Mouse (Mus musculus): ENCODE results near the gene Tcf7l2. TPM values are rescaled to one million over a fixed set of nuclear protein-coding genes. Genes with fewer than 3 reads are reported as not detected.

Gene Tcf7l2
- total RNA-seq, 4 experiments from 2014 or later: 15.4 to 39.4 (median 26.8) TPM

DNA sequence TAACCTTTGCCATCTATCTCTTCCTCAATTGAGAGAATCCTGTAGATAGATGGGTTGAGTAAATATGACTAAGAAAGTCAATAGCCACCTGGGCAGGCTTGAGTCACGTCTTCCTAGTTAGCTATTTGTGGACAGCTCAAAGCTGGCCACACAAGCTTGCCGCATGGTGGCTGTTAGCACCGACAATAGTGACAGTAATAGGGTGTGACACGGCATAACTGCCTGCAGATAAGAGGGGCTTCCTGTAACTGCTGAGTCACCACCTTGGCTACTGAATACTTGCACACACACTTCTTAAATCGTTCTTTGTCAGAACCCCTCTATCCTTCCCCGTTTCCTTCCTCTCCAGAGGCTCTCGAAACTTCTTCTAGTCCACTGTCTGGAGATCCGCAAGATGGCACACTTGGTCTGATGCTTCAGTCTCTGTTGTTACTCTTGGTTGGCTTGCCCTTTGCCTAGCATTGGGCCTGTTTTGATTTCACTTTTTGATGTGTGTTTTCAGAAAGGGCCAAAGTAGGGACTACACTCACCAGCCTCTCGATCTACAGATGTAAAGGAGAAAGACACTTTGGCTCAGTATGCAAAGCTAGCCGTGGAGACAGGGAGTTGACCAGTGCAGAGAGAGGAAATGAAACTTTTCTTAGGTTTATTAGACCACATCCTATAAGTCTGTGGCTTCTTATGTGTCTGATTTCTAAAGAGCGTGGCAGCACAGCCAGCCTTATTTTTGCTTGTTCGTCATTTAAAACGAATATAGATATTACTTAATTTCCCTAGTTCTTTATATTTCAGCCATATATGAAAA lies 124.4 kb downstream of the Tcf7l2 start:
- DNase-seq: no peak

DNA sequence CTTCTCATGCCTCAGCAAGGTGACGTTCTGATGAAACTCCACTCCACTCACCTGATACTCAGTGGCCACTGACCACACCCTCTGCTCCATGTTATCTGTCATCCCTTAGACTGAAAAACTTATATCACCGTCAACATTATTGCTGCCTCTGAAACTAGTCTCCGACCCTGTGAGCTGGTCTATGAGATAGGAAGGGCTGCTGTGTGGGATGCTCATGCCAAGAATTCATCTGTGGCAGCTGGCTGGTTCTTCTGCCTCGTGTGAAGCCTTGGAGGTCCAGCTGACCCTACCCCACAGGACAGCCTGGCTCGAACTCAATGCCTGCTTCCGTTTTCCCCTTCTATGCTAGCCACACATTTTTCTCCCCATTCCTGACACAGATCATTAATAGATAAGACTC lies 125.6 kb downstream of the Tcf7l2 start:
- no peak for DNase-seq

DNA sequence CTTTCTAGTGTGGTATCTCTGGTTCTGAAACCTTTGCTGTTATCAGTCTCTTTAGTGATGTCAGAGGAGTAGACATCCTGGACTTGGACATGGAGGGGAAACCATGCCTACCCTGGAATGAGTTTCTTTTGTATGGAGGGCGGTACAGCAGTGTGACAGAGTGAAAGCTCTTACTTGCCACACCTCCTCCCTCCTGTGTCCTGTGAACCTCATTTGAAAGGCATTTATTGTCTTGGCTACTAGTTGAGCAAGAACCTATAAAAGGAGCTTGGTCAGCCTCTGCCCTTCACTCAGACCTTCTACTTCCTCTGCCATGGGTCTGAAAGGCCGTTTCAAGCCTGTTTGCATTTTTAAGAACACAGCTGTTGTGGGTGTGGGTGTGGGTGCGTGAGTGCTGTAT lies 126.3 kb downstream of the Tcf7l2 start:
- DNase-seq: no peak

DNA sequence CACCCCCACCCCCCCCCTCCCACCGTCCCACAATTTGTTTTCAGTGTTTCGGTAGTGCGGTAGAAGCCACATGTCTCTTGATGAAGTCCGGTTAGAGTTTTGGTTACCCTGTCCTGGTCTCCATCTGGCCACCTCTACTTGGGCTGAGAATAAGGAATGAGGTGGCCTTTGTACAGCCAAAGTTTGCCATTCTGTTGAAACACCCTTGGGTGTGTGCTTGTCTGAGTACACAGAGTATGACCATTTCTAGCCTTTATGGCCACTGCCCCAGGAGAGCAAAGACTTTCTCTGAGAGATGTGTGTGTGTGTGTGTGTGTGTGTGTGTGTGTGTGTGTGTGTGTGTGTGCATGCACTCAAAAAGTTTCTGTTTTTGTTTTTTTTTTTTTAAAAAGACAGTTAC lies 127.0 kb downstream of the Tcf7l2 start:
- DNase-seq: no peak

DNA sequence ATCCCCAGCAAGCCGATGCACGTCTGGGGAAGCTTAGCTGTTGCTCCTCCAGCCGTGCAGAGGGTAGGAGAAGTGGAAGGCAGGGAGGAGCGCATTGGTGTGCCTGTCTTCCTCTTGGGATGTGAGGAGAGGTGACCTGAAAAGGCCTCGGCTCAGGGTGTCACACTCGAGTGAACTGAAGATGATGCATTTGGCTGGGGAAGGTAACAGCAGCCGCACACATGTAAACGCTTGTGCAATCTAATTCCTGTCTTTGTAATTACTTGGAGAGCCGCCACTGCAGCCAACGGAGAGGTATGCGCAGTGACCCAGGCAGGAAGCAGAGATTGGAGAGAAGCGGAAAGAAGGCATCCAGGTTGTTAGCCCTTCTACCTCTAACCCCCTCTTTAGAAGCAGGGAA lies 129.2 kb downstream of the Tcf7l2 start:
- DNase-seq: no peak

DNA sequence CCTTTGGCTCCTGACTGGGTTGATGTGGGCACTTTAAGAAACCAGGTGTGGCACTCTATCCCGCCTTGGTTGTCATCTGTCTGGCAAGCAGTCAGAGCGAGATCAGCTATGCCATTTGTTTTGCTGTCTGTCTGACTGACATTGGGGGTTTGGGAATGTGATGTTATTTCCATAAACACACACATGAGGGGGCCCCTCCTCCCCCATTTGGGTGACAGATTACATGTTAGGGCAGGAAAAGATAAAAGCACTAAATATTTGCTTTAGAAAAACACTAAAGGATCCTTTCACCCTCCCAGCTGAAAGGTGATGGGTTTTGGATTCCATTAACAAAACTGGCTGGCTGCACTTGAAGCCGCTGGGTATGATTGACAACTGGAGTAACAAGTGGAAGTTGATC lies 129.9 kb downstream of the Tcf7l2 start:
- DNase-seq: no peak

DNA sequence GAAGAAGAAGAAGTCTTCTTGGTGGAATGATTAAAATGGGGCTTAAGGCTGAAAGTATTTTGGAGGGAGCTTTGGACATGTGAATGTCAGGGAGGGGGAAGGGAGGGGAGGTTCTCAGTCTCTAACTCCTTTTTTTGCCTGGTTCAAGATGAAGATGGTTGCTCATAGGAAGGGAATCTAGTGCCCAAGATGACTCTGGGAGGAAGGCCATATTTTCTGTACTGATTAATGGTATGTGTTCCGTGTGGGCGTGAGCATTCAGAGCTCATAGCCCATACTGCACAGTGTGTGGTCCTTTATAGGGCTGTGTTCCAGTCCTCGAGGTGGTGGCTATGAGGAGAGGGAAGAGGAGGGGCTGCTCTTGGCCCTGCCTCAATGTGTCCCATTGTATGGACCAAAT lies 131.6 kb downstream of the Tcf7l2 start:
- no peak for DNase-seq

DNA sequence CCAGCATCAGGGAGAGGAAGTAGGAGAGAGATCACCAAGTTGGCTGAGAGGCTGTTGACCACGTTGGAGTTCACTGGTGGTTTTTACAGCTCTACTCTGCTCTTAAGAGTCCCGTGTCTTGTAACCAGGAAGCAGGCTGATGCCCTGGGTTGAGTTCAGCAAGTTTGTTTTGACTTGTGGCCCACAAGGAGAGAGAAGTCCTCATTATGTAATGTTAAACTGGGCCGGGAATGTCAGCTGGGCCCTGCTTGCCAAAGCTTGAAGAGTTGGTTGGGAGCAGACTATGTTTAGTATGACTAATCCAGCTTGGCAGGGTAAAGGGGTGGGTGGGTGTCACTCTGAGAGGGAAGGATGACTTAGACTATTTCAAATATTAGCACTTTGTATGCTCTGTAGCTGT lies 134.9 kb downstream of the Tcf7l2 start:
- no peak for DNase-seq

DNA sequence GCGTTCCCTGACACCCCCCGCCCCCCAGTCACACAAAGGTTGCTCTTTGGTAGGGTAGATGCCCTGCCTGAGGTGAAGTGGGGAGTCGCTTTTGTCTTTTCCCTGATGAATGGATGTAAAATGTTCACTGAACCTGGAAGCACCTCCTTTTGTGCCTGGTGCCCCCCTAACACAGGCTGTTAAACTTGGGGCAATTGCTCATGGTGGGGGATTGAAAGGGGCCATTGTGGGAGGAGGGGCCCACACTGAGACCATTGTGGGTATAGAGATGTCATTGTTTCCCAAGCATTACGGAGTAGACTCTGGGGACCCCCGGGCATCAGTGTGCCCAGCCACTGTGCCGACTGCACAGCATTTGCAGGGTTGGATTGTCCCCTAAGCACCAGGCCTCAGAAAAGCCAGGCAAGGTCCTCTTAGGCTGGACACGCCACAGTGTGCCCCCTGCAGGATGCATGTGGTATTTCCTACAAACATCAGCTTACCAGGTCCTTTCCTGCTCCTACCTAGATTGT lies 135.8 kb downstream of the Tcf7l2 start:
- DNase-seq: peak; percentile 63

DNA sequence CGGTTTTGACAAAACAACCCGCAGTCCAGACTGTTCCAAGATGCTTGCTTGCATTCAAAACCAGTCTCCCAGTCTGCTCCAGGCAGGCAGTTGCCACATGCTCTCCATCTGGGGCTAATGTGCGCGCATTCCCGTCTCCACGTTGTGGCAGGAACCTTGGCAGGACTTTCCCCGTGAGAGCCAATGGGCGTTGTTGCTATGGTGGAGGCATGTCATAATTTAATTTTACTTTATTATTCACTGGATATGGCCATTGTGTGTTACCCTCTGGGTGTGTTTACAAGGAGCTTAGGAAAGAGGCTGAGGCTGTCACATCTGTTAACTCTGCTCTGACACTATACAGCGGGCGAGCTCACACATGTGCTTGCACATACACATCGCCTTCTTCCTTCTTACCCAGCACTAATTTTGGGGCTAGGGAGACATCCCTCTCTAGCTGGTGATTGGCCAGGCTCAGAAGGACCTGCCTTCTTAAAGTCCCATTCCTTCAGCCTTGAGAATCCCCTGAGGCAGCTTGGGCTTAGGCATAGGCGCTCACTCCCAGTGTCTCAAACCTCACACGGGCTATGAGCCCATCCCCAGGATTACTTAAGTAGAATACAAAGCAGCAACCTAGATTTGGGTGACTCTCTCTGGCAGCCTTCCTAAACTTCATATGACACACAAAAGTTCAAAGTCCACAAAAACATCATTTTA lies 139.2 kb downstream of the Tcf7l2 start:
- no peak for DNase-seq

DNA sequence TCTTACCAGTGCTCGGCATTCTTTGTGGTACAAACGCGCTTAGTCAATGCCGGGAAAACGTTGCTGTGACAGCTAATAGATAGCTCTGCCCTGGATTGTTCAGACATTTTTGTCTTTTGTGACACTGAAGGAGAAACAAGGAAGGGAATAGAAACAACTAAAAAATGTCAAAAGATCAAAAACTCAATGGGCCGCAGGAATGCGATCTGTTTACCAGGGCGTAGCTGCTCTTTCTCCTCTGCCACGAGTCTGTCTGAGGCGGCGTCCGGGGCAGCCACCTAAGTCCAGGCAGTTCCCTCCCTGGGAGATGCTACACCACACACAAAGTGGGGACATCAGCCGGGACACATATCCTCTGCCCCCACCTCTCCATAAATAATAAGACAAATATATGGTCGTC lies 144.9 kb downstream of the Tcf7l2 start:
- DNase-seq: no peak

DNA sequence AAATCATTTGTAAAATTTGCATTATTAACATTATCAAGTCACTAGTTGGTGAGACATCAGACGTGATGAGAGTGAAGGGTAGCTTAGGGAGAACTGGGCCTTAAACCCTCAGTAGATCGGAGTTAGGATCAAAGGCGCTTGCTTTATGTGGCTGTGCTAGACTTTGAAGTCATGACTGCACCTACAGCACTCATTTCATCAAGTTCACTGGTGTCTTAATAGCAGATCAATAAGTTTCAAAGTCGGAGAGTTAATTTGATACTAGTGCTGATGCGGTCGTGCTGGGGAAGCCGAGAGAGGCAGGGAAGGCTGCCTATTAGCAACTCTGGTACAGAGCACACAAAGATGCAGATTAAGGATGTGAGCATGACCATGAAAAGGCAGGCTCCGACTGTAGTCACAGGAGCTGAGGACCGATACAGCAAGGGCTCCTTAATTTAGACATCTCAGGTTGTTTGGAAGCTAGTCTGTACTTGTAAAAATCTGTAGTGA lies 150.1 kb downstream of the Tcf7l2 start:
- DNase-seq: no peak

DNA sequence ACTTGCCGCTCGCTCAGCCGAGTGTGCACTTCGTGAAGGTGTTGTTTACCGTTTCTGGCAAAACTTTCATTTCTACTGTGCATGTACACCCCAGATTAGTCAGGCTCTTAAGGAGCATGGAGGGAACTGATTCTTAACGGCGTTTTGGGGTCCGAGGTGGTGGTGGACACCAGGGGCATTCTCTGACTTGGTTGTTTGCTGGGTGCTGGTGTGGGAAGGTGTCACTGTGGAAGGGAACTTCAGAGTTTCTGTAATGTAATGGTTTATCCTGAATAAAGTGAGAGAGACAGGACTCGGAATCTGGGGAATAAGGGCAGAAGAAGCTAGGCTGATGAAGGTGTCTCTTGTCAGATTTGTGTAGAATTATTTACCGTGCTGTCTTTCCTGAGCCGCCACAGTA lies 151.9 kb downstream of the Tcf7l2 start:
- no peak for DNase-seq

DNA sequence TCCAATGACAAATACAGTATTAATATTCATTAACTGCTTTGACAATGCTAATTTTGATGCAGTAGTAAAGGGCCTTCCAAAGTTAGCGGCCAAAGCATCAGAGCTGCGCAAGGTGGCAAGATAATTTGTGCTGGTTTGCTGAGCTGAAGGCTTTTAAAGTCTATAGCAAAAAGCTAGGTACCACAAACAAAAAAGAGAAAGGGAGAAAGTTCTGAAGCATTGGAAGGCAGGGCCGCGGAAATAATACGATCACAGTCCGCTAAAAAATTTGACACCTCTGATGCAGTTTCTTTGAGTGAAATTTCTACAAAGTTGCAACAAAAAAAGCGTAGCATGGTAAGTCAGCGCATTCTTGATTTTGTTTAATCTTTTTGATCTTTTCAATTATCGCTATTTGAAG lies 152.8 kb downstream of the Tcf7l2 start:
- DNase-seq: no peak

DNA sequence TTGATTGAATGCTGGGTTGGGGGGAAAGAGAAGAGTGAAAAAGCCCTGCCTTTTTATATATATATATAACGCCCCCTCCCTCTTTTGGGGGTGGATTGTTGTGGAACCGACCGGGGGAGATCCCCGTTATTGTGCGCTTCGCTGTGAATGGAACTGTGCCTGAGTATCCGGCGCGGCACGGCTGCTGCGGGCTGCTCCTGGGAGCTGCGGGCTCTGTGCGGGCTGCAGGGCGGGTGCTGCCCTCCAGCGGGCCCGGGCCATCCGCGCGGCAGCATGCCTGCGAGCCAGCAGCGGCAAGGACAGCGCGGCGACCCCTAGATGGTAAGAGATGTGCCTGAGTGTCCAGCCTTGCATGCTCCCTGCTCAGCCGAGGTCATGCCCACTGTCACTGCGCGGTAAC lies 153.7 kb downstream of the Tcf7l2 start:
- DNase-seq: peak; percentile 17

DNA sequence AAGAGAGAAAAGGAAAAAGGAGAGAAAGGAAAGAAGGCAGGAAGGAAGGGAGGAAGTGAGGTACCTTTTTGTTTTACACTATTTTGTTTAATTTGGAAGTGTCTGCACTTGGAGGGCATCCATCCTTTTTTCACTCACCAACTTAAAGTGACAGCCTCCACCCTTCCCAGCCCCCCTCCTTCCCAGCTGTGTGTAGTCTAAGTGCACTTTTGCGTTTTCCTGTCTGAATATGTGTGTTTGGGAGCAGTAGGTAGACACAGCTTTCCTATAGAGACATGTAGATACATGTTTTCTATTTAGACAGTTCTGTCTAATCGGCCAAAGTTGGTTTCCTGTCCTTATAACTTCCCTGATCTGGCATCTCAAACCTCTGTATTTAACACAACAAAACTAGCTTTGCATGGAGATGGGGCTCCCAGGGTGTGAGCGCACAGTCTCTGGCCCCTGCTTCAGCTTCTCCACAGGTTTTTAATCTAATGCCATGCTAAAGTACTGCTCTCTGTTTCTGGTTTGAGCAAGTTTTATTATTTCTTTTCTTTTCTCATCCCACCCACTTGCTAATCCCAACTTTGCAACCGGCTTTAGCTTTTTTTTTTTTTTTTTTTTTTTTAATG lies 154.3 kb downstream of the Tcf7l2 start:
- DNase-seq: no peak

DNA sequence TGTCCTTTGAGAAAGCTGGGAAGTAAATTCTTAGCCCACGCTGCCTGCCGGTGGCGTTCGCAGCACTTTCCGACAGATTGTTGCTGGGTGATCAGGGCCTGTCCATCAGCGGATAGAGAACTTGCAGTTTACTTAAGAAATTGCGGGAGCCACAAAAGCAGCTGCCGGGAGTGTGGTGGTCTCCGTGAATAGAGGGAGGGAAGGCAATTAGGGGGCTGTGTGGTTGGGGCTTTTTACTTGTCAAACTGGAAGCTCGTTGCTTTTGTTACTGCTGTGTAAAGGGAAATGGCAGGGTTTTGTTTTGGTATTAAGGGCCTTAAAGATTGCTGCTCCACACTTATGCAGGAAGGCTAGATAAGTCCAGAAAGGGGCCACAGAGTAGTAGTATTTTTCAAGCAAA lies 155.0 kb downstream of the Tcf7l2 start:
- no peak for DNase-seq

DNA sequence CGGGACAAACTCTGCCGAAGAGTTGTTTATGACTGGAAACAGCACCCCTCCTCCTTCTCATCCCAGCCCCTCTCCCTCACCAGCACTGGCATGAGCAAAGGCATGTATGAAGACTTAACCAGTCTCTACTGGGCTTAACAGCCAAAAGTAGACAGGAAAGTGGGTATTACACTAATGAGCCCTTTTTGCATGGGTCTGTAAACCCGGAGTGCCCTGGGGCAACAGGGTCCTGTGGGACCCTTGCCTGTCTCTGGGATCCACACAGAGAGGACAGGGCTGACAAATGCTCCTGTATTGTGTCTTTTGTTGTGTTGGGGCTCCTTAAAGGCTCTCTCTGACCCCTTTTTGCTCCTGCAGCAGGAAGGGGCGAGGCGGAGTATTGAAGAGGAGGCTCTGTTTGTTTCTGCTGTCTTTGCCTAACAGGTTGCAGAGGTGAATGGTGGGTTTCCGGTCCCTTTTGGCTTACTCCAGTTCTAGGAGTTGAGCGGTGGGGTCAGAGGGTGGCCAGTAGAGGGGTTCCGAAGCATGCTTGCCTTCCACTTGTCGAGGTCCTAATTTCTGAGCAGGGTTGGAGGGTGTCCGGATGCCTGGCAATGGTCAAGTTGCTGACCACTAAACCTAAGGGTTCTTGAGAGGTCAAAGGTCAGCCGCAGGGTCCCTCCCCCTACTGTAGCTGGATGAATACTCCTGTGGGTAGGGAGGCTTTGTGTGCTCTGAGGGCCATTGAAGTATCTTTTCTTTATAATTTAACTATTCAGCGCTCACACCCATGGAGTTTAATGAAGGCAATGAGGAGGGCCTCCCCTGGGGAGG lies 161.2 kb downstream of the Tcf7l2 start:
- DNase-seq: no peak

DNA sequence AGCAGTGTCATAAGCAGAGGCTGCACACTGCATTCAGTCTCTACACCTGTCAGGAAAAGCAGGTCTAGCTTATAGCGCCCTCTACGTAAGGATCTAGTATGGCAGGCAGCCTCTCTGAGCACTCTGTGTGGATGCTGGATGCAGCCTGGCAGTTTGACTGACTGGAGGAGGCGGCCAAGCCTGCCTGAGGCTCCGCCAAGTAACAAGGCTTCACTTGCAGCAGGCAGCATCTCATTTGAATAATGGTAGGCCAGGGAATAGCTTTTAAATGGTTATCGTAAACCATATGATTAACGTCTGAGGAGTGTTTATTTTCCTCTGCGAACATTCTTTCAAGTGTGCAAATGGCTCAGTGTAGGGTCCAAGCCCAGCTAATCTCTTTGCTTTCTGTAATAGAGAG lies 167.4 kb downstream of the Tcf7l2 start:
- DNase-seq: no peak

DNA sequence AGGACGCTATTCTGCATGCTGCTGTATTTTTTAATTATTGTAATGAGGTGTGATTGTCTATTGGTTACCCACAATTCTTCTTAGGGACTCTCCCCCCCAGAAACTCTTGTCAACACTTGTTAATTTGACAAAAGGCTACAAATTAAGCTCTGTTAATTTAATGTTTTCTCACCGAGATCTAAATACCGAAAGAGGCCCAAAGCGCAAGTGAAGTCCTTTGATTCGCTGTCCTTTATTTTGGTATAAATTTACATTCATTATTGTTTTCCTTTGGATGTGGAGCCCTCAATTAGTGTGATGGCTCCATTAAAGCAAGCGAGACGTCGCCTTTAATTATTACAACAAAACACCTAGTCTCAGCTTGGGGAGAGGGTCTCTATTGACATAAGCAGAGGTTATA lies 170.3 kb downstream of the Tcf7l2 start:
- no peak for DNase-seq

DNA sequence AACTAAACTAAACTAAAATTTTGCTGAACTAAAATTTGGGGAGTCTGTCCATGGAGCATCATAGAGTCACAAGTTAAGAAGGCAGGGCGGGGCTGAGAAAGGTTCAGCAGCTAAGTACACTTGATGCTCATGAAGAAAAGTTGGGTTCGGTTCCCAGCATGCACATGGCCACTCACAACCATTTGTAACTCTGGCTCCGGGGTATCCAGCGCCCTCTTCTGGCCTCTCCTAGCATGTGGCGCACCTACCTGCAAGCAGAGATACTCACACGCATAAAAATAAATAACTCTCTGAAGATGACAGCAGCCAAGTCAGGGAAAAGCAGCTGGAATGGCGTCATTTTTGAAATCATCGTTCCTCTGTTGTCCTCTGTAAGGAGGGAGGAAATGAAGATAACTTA lies 171.2 kb downstream of the Tcf7l2 start:
- DNase-seq: no peak

DNA sequence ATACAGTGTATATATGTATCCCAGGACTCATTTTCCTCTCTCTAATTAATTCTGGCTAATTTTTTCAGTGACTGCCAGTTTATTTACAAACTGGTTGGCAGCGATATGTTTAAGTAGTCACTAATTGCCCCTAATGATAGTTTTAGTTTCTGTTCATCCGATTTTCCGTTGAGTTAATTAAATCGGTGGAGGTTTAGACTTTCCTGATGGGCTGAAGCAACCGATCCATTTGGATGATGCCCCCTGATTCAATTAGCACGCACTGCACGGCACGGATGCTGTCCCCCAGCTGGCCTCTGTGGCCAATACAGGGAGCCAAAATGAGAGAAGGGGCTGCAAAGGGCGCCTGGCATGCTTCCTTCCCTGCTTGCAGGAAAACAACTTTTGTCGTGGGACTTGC lies 172.0 kb downstream of the Tcf7l2 start:
- DNase-seq: no peak

Measured in adrenal gland, adult 8-10 months (tissue).